Mouse (Mus musculus): ENCODE measurements around the gene Tmem174. TPM values are rescaled to one million over a fixed set of nuclear protein-coding genes. Genes with fewer than 3 reads are reported as not detected.

Tmem174 gene
- total RNA-seq (2021) = not detected in 2 replicates
- long read RNA-seq, experiment 1 = 0 reads
- long read RNA-seq, experiment 2 = 0 reads

- DNase-seq = no peak
These were observed at the start of gene Tmem174 for GRCm38 (mm10) chr13:98637145-98637544. Gene Tmem174, minus strand, starts transcription at chr13:98637410.

GRCm38 (mm10) chr13:98684144-98684900 is 47.1 kb upstream of the Tmem174 start:
- no peak for DNase-seq

- no peak for DNase-seq
These were observed 46.2 kb upstream of the Tmem174 start for GRCm38 (mm10) chr13:98683412-98683811.

GRCm38 (mm10) chr13:98680470-98681060 is 43.4 kb upstream of the Tmem174 start:
- DNase-seq = no peak

GRCm38 (mm10) chr13:98679631-98680041 is 42.4 kb upstream of the Tmem174 start:
- no peak for DNase-seq

GRCm38 (mm10) chr13:98679230-98679629 is 42.0 kb upstream of the Tmem174 start:
- DNase-seq = no peak

- no peak for DNase-seq
These were observed 36.7 kb upstream of the Tmem174 start for GRCm38 (mm10) chr13:98673922-98674321.

GRCm38 (mm10) chr13:98669296-98669695 is 32.1 kb upstream of the Tmem174 start:
- no peak for DNase-seq

- DNase-seq = no peak
These were observed 30.1 kb upstream of the Tmem174 start for GRCm38 (mm10) chr13:98667316-98667715.

GRCm38 (mm10) chr13:98665240-98665639 is 28.0 kb upstream of the Tmem174 start:
- no peak for DNase-seq

- DNase-seq = no peak
These were observed 25.0 kb upstream of the Tmem174 start for GRCm38 (mm10) chr13:98662173-98662675.

- DNase-seq = no peak
These were observed 18.8 kb upstream of the Tmem174 start for GRCm38 (mm10) chr13:98656034-98656471.

GRCm38 (mm10) chr13:98655346-98655745 is 18.1 kb upstream of the Tmem174 start:
- DNase-seq = no peak

- DNase-seq = no peak
These were observed 17.1 kb upstream of the Tmem174 start for GRCm38 (mm10) chr13:98654129-98654939.

GRCm38 (mm10) chr13:98652194-98652593 is 15.0 kb upstream of the Tmem174 start:
- no peak for DNase-seq

- DNase-seq = no peak
These were observed 14.2 kb upstream of the Tmem174 start for GRCm38 (mm10) chr13:98651228-98651977.

- DNase-seq = no peak
These were observed 10.8 kb upstream of the Tmem174 start for GRCm38 (mm10) chr13:98647775-98648568.

- DNase-seq = no peak
These were observed 1.4 kb upstream of the Tmem174 start for GRCm38 (mm10) chr13:98638507-98639166.

- DNase-seq = no peak
These were observed 639 bp downstream of the Tmem174 start for GRCm38 (mm10) chr13:98636571-98636970.
